Mouse (Mus musculus) MEL (cell line): ENCODE measurements around the gene Kcnh1. TPM values are rescaled to one million over a fixed set of nuclear protein-coding genes. Genes with fewer than 3 reads are reported as not detected.

ENCODE experiments used
- DNase-seq: peaks from one replicate; pipeline ENCODE4 v3.0.0; 2011; ENCODE audit warnings: low read depth, low spot score
- H3K27ac ChIP-seq: 2 replicates; pipeline ENCODE4 v1.5.1; 2012; ENCODE audit warnings: low read depth, mild to moderate bottlenecking, control low read depth, low read length, moderate library complexity; ENCODE audit not compliant: control insufficient read depth
- H3K27me3 ChIP-seq, 2 experiments: fragments of 150-350 bp in 1 of 2; sonication (generic) in 1 of 2; 2 replicates each; pipeline ENCODE4 v1.6.1; 2012; ENCODE audit warnings: low read length in 2 of 2, mild to moderate bottlenecking in 2 of 2, improper control_type of control experiment in 1 of 2, moderate library complexity in 1 of 2; ENCODE audit not compliant: insufficient read depth in 2 of 2, control insufficient read depth in 1 of 2
- H3K36me3 ChIP-seq, 2 experiments: 2 replicates each; pipeline ENCODE4 v1.6.1; 2012 to 2014; ENCODE audit warnings: low read length in 2 of 2, improper control_type of control experiment in 1 of 2, inconsistent platforms in 1 of 2, mild to moderate bottlenecking in 1 of 2; ENCODE audit not compliant: insufficient read depth in 2 of 2, control insufficient read depth in 1 of 2
- H3K4me1 ChIP-seq, 2 experiments: fragments of 150-350 bp in 1 of 2; sonication (generic) in 1 of 2; 2 replicates each; pipeline ENCODE4 v1.6.1; 2012; ENCODE audit warnings: low read length in 2 of 2, improper control_type of control experiment in 1 of 2, mild to moderate bottlenecking in 1 of 2; ENCODE audit not compliant: insufficient read depth in 2 of 2, control insufficient read depth in 1 of 2
- H3K4me3 ChIP-seq, 2 experiments: fragments of 150-350 bp in 1 of 2; sonication (generic) in 1 of 2; 2 replicates each; pipeline ENCODE4 v1.5.1; 2012; ENCODE audit warnings: low read depth in 2 of 2, low read length in 2 of 2, mild to moderate bottlenecking in 2 of 2, moderate library complexity in 2 of 2, control low read depth in 1 of 2, improper control_type of control experiment in 1 of 2; ENCODE audit not compliant: control insufficient read depth in 1 of 2, insufficient read depth in 1 of 2
- H3K79me2 ChIP-seq: 2 replicates; pipeline ENCODE4 v1.6.1; 2012; ENCODE audit warnings: mild to moderate bottlenecking, low read length, moderate library complexity; ENCODE audit not compliant: control insufficient read depth, poor library complexity, insufficient read depth
- H3K9ac ChIP-seq: 2 replicates; pipeline ENCODE4 v1.6.1; 2012; ENCODE audit warnings: low read depth, mild to moderate bottlenecking, control low read depth, low read length, moderate library complexity; ENCODE audit not compliant: control insufficient read depth, poor library complexity, severe bottlenecking
- H3K9me3 ChIP-seq: fragments of 150-350 bp; sonication (generic); replicated peaks from 2 replicates; pipeline ENCODE4 v1.6.1; 2012; ENCODE audit warnings: mild to moderate bottlenecking, low read length, improper control_type of control experiment, moderate library complexity; ENCODE audit not compliant: insufficient read depth
- CHD1 ChIP-seq: IDR thresholded peaks from 2 replicates; pipeline ENCODE4 v1.6.1; 2012; ENCODE audit warnings: low read depth, mild to moderate bottlenecking, inconsistent platforms, low read length, improper control_type of control experiment
- CHD2 ChIP-seq: IDR thresholded peaks from 2 replicates; pipeline ENCODE4 v1.6.1; 2011; ENCODE audit warnings: low read length, improper control_type of control experiment
- ELF1 ChIP-seq: IDR thresholded peaks from 2 replicates; pipeline ENCODE4 v1.6.1; 2014; ENCODE audit warnings: low read depth, mild to moderate bottlenecking, inconsistent platforms, low read length, improper control_type of control experiment, moderate library complexity
- EP300 ChIP-seq, 2 experiments: IDR thresholded peaks; 2 replicates each; pipeline ENCODE4 v1.6.1; 2011; ENCODE audit warnings: improper control_type of control experiment in 2 of 2, low read length in 2 of 2, low read depth in 1 of 2, mild to moderate bottlenecking in 1 of 2
- GABPA ChIP-seq: IDR thresholded peaks from 2 replicates; pipeline ENCODE4 v1.6.1; 2012; ENCODE audit warnings: low read depth, mild to moderate bottlenecking, inconsistent platforms, low read length, improper control_type of control experiment, moderate library complexity
- HCFC1 ChIP-seq: IDR thresholded peaks from 2 replicates; pipeline ENCODE4 v1.6.1; 2012; ENCODE audit warnings: low read depth, mild to moderate bottlenecking, inconsistent platforms, low read length, improper control_type of control experiment, moderate library complexity
- MAFK ChIP-seq: IDR thresholded peaks from 2 replicates; pipeline ENCODE4 v1.6.1; 2011; ENCODE audit warnings: low read depth, mild to moderate bottlenecking, low read length, improper control_type of control experiment, borderline replicate concordance
- MEF2A ChIP-seq: IDR thresholded peaks from 2 replicates; pipeline ENCODE4 v1.6.1; 2014; ENCODE audit warnings: low read depth, mild to moderate bottlenecking, inconsistent platforms, low read length, improper control_type of control experiment; ENCODE audit not compliant: poor library complexity, insufficient replicate concordance, severe bottlenecking; ENCODE audit errors: extremely low read depth
- MYB ChIP-seq: IDR thresholded peaks from 2 replicates; pipeline ENCODE4 v1.6.1; 2011; ENCODE audit warnings: mild to moderate bottlenecking, low read depth, low read length, improper control_type of control experiment
- NELFE ChIP-seq: IDR thresholded peaks from 2 replicates; pipeline ENCODE4 v1.6.1; 2011; ENCODE audit warnings: low read depth, low read length, improper control_type of control experiment
- NRF1 ChIP-seq: IDR thresholded peaks from 2 replicates; pipeline ENCODE4 v1.6.1; 2014; ENCODE audit warnings: low read depth, mild to moderate bottlenecking, inconsistent platforms, low read length, improper control_type of control experiment, moderate library complexity; ENCODE audit not compliant: poor library complexity, insufficient read depth, severe bottlenecking
- POLR2A ChIP-seq, 2 experiments: IDR thresholded peaks; 2 replicates each; pipeline ENCODE4 v1.6.1; 2011 to 2012; ENCODE audit warnings: low read length in 2 of 2, mild to moderate bottlenecking in 2 of 2, control low read depth in 1 of 2, improper control_type of control experiment in 1 of 2, low read depth in 1 of 2, moderate library complexity in 1 of 2; ENCODE audit not compliant: control insufficient read depth in 1 of 2, insufficient read depth in 1 of 2, poor library complexity in 1 of 2
- POLR2AphosphoS5 ChIP-seq: IDR thresholded peaks from 2 replicates; pipeline ENCODE4 v1.6.1; 2012; ENCODE audit warnings: low read depth, borderline replicate concordance, mild to moderate bottlenecking, inconsistent platforms, low read length, moderate library complexity, mixed read lengths
- RAD21 ChIP-seq: IDR thresholded peaks from 2 replicates; pipeline ENCODE4 v1.6.1; 2011; ENCODE audit warnings: mild to moderate bottlenecking, low read depth, low read length, improper control_type of control experiment
- SIN3A ChIP-seq: IDR thresholded peaks from 2 replicates; pipeline ENCODE4 v1.6.1; 2012; ENCODE audit warnings: low read length, improper control_type of control experiment, inconsistent platforms
- TBP ChIP-seq: IDR thresholded peaks from 2 replicates; pipeline ENCODE4 v1.8.0; 2011; ENCODE audit warnings: low read depth, low read length, improper control_type of control experiment
- TCF12 ChIP-seq: IDR thresholded peaks from 2 replicates; pipeline ENCODE4 v1.6.1; 2014; ENCODE audit warnings: low read depth, mild to moderate bottlenecking, inconsistent platforms, low read length, improper control_type of control experiment, moderate library complexity
- USF2 ChIP-seq, 2 experiments: IDR thresholded peaks; 2 replicates each; pipeline ENCODE4 v1.6.1; 2011 to 2012; ENCODE audit warnings: improper control_type of control experiment in 2 of 2, low read length in 2 of 2, borderline replicate concordance in 1 of 2, inconsistent platforms in 1 of 2, low read depth in 1 of 2, mild to moderate bottlenecking in 1 of 2; ENCODE audit not compliant: insufficient read depth in 1 of 2
- ZKSCAN1 ChIP-seq: IDR thresholded peaks from 2 replicates; pipeline ENCODE4 v1.6.1; 2012; ENCODE audit warnings: low read depth, mild to moderate bottlenecking, inconsistent platforms, low read length, improper control_type of control experiment, moderate library complexity
- polyA plus RNA-seq, 2 experiments: library from polyadenylated mRNA; stranded (reverse) in 1 of 2; unstranded in 1 of 2; fragments of >175 nt in 1 of 2; fragments of >200 nt in 1 of 2; gene quantifications; 2 replicates each; pipeline versions ENCODE4 v1.2.1 to v1.2.4; 2012; ENCODE audit warnings: low replicate concordance in 2 of 2, low read depth in 1 of 2; ENCODE audit not compliant: insufficient read length in 2 of 2, insufficient read depth in 1 of 2, missing spikeins in 1 of 2
- total RNA-seq: library from RNA; depleted of rRNA; stranded (reverse); fragments of 300-350 nt; gene quantifications from 2 replicates; pipeline ENCODE4 v1.2.3, GENCODE M21; 2012

The Kcnh1 gene
- total and polyA plus RNA-seq, 3 experiments: not detected

DNA sequence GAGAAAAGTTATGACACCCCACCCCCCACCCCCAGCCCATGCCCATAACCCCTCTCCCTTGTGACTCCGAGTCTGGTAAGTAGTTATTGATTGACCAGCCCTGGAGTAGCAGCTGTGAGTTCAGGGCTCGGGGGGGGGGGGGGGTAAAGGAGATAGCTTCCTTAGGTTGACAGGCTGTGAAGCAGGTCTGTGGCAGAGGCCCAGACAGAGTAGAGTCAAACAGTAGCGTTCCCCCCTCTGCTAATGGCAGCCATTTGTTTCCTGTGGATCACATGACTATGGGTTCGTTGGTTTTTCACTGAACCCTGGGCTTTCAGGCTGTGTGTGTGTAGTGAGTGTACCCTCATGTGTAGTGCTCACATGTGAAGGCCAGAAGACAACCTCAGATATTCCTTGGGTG is 102.8 kb downstream of the Kcnh1 start:
- Histone ChIP-seq H3K36me3 (no peaks in the 10 kb centered on the region; a peak in 2 of 4 replicates), H3K4me1 (no peaks in the 10 kb centered on the region; a peak in 1 of 4 replicates), H3K27me3 (peaks cover 0 to 3% of the 10 kb centered on the region in 2 experiments; a peak in 2 of 4 replicates), H3K27ac (no peak overlapping the region), H3K9ac (no peak overlapping the region), H3K9me3 (no peaks in the 10 kb centered on the region), H3K79me2 (no peaks in the 10 kb centered on the region), H3K4me3 (no peak overlapping the region)
- TF ChIP-seq SIN3A (no peak), HCFC1 (no peak), EP300 (IDR thresholded peaks at IDR 0.05; ENCODE audit: low read depth in 1 of 2, low read length in 2 of 2) (no peak), CHD2 (no peak), TCF12 (no peak), CHD1 (no peak)
- DNase-seq: no peak

DNA sequence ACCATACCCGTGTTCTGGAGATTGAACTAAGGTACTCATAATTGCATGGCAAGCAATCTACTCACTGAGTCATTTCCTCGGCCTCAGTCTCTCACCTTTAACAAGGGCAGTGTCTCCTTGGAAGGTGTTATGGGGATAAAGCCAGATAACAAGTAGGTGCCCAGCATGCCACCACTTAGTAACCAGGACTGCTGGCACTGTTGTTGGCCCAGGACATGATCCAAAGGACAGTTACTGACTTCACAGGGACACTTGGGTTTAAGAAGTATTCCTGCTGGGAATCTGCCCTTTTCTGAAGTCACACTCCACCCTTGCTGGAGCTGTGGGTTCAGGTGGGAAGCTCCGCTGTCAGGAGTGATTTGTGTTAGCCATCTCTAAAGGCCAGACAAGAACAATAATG is 103.3 kb downstream of the Kcnh1 start:
- H3K4me3 ChIP-seq: no peak overlapping the region
- H3K27me3 ChIP-seq: peaks cover 0 to 2% of the 10 kb centered on the region in 2 experiments; a peak in 1 of 4 replicates
- no peak for TF ChIP-seq TCF12
- TF ChIP-seq POLR2AphosphoS5: no peak
- TF ChIP-seq NRF1: no peak
- no peak for TF ChIP-seq EP300 (IDR thresholded peaks at IDR 0.05; ENCODE audit: low read depth in 1 of 2, low read length in 2 of 2)
- no peak for TF ChIP-seq NELFE
- no peak for TF ChIP-seq MAFK
- TF ChIP-seq GABPA: no peak
- no peak for TF ChIP-seq HCFC1
- TF ChIP-seq ELF1: no peak
- no peak for TF ChIP-seq USF2 (IDR thresholded peaks at IDR 0.05; ENCODE audit: borderline replicate concordance in 1 of 2, insufficient read depth in 1 of 2, low read depth in 1 of 2, low read length in 2 of 2)
- TF ChIP-seq POLR2A (IDR thresholded peaks at IDR 0.05; ENCODE audit: control insufficient read depth in 1 of 2, insufficient read depth in 1 of 2, low read depth in 1 of 2, low read length in 2 of 2, poor library complexity in 1 of 2): no peak
- no peak for TF ChIP-seq ZKSCAN1
- TF ChIP-seq RAD21: no peak
- no peak for TF ChIP-seq MYB
- no peak for TF ChIP-seq MEF2A
- no peak for TF ChIP-seq TBP
- no peak for DNase-seq
- no peaks in the 10 kb centered on the region; a peak in 2 of 4 replicates for H3K36me3 ChIP-seq
- no peak overlapping the region for H3K27ac ChIP-seq
- H3K9ac ChIP-seq: no peak overlapping the region
- H3K4me1 ChIP-seq: no peaks in the 10 kb centered on the region; a peak in 1 of 4 replicates
- no peaks in the 10 kb centered on the region for H3K79me2 ChIP-seq
- H3K9me3 ChIP-seq: no peaks in the 10 kb centered on the region
